Mouse (Mus musculus) E14TG2a.4 (cell line): ENCODE data around the gene Acad9.

Source experiments
- CTCF ChIP-seq: conservative IDR thresholded peaks from 2 replicates; pipeline ENCODE4 v1.5.1; 2014; ENCODE audit warnings: low read length
- NANOG ChIP-seq: IDR thresholded peaks from 2 replicates; pipeline ENCODE4 v1.6.1; 2014; ENCODE audit warnings: borderline replicate concordance, low read length, mixed read lengths
- POU5F1 ChIP-seq: IDR thresholded peaks from 2 replicates; pipeline ENCODE4 v1.6.1; 2014; ENCODE audit warnings: low read length, borderline replicate concordance

- TF ChIP-seq CTCF (no peak), POU5F1 (no peak), NANOG (no peak)
Measured at GRCm38 (mm10) chr3:36029993-36030392, 35.8 kb upstream of the Acad9 start.
